Mouse (Mus musculus): ENCODE data around the gene Tmeff2.

Gene Tmeff2

GRCm38 (mm10) chr1:50980591-50980990, 80.1 kb downstream of the Tmeff2 start:
- DNase-seq (ENCODE audit: low spot score): no peak

DNA sequence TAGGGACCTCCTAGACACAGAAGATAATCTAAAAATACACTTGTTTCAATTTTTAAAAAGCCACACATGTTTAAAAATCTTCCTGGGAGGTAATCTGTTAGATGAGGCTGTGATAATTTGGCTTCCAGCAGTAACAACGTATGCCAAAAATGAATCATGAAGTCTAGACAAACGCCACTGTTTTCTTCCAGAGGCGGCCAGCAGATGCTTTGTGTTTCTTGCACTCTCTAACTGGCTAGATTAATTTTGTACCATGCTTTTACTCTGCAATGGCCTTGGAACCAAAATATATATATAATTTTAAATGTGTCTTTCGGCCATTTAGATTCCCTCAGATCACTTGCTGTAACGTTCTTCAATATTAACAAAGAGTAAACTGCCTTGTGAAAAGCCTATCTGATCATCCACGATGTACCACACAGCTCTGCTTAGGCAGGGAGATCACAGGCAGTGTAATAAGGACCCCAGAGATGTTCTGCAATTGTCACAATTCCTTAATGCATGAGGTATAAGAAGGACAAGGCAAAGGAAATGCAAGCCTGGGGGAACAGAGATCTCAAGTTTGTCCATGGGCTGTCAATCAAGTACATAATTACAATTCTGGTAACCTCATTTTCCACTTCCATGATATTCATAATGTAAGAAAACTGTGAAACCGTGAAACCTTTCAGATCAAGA, 80.8 kb downstream of the Tmeff2 start:
- DNase-seq (ENCODE audit: low spot score): no peak

- DNase-seq (ENCODE audit: low spot score): no peak
These were observed 90.2 kb downstream of the Tmeff2 start for GRCm38 (mm10) chr1:50990661-50991060.

DNA sequence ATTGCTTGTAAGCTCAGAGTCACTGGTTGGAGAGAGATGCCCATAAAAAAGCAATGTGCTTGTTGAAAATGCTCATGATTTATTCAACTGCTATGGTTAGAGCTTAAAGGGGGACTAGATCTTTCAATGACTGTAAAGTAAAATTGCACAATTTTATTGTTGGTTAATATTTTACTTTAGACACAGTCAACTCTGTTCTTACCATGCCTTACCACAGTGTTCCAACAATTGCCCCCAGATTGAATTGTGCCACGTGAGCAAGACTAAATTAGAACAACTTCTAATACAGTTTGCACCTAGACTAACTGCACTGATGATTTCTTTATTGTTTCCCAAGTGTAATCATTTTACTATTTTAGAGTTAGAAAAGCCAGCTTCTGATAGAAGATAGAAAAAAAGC, 94.1 kb downstream of the Tmeff2 start:
- DNase-seq (ENCODE audit: low spot score): no peak

DNA sequence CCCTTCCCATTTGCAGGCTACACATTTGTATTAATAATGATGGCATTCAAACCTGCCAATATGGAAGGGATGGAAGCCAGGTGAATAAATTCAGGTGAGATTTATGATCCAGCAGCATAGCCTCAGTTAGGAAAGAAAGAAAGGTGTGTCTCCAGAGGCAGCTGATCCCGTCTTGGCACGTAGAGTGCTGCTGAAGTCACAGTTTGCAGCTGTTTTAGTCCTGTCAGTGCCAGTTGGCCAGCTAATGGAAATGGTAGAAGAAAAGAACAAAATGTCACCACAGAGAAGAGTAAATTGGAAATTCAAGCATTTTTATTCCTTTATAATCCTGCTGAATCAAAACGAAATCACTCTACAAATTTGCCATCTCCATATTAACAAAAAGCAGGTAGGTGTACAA, 99.3 kb downstream of the Tmeff2 start:
- DNase-seq (ENCODE audit: low spot score): no peak

GRCm38 (mm10) chr1:51008344-51008743, 107.9 kb downstream of the Tmeff2 start:
- no peak for DNase-seq (ENCODE audit: low spot score)

GRCm38 (mm10) chr1:51040249-51040648, 139.8 kb downstream of the Tmeff2 start:
- DNase-seq (ENCODE audit: low spot score): no peak

DNA sequence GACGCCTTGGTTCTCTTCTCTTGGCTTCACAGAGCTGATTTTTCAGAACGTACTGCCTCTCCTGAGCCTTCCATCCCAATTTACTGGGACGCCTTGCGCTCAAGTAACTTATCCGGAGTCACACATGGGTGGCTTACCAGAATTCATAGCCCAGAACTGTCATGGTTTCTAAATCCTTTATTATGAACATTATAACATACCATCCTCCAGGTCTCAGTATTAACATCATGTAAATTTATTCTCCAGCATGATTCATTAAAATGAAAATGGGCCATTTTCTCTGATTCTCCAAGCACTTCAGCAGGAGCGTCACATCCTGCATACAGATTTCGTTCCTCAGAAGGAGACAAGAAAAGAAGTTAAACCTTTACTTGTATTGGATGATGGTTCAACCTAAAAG, 144.4 kb downstream of the Tmeff2 start:
- DNase-seq (ENCODE audit: low spot score): no peak

DNA sequence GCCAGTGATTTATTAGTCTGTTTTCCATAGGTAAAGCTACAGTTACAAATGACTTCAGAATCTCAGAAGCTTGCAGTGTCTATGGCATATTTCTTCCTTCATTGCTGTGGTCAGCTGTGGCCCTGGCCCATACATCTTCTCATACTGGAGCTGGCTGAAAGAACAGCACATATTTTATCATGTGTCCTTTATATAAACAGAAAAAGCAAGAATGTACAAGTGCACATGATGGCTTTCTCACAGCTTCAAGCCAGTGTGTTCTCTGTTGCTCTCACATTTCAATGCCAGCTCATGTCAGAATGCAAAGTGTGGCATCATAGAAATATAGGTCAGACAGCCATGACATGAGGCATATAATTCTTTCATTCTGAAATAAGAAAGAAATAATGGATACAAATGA, 164.1 kb downstream of the Tmeff2 start:
- no peak for DNase-seq (ENCODE audit: low spot score)

DNA sequence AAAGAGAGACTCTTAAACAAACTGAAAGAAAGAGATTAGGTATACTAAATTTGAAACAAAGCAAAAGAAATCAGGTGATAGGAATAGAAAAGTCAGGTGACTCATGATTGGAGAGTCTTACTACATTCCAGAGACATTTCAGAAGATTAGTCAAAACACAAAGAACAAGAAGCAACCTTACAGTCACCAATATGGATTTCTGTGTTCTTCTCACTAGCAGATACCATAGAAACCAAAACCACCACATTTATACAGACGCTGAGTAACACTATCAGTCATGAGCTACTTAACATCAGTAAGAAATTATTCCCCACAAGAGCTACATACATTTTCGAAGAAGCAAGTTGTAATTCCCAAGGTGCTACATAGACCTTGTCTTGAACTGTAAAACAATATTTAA, 165.2 kb downstream of the Tmeff2 start:
- DNase-seq (ENCODE audit: low spot score): no peak

GRCm38 (mm10) chr1:51068814-51069213, 168.4 kb downstream of the Tmeff2 start:
- no peak for DNase-seq (ENCODE audit: low spot score)

GRCm38 (mm10) chr1:51069288-51069687, 168.8 kb downstream of the Tmeff2 start:
- no peak for DNase-seq (ENCODE audit: low spot score)

DNA sequence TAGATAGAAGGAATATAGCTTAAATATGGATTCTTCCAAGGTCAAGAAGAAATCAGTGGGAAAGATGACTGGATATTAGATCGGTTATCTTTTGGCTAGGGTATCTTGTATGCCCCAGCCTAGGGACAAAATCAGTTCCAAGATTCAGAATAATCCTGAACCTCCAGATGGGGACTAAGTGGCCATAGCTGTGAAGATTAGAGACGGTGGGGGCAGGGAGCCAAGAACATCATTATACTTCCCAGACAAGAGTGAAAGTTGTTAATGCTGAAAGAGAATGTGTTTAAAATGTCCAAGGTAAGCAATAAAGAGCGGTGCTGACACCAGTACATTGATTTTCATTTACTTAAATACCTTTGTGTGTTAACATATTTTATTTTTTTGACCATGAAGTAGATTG, 173.6 kb downstream of the Tmeff2 start:
- DNase-seq (ENCODE audit: low spot score): no peak

- no peak for DNase-seq (ENCODE audit: low spot score)
These were observed 175.6 kb downstream of the Tmeff2 start for GRCm38 (mm10) chr1:51075785-51076771.

DNA sequence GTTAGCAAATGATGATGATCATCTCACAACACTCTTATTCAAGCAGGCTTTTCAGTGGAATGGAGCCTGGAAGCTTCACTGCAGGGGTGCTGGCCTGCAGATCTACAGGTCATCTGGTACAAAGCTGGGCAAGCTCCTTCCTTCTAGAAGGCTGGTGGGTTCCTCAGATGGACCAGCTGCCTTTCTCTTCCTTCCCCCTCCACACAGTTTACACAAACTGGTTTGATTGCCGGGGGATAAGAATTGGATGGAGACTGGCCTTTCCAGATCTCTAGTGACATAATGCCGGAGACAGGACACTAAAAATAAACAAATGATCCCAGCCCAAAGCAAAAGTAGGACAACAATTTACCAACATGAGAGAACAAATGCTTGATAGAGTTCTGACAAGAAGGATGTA, 188.5 kb downstream of the Tmeff2 start:
- DNase-seq (ENCODE audit: low spot score): no peak

GRCm38 (mm10) chr1:51089803-51090202, 189.4 kb downstream of the Tmeff2 start:
- DNase-seq (ENCODE audit: low spot score): no peak

GRCm38 (mm10) chr1:51090212-51090761, 189.8 kb downstream of the Tmeff2 start:
- DNase-seq (ENCODE audit: low spot score): no peak

DNA sequence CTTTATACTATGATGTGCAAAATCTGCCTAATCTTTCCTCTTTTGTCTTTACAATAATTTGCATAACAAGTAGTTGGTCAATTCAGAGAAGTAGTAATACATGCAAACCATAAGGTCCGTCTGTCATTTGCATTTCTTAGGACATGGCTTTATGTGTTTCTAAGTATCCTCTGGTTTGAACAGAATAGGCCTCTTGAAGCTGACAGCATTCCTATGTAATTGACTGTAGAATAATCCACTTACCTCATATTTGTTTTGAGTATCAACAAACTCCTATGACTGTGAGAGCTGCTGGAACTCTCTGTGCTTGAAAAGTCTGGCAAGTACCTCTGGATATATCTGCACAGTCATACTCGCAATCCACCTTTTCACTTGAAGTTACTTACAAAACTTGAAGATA, 194.3 kb downstream of the Tmeff2 start:
- DNase-seq (ENCODE audit: low spot score): no peak

GRCm38 (mm10) chr1:51096848-51097598, 196.6 kb downstream of the Tmeff2 start:
- no peak for DNase-seq (ENCODE audit: low spot score)

DNA sequence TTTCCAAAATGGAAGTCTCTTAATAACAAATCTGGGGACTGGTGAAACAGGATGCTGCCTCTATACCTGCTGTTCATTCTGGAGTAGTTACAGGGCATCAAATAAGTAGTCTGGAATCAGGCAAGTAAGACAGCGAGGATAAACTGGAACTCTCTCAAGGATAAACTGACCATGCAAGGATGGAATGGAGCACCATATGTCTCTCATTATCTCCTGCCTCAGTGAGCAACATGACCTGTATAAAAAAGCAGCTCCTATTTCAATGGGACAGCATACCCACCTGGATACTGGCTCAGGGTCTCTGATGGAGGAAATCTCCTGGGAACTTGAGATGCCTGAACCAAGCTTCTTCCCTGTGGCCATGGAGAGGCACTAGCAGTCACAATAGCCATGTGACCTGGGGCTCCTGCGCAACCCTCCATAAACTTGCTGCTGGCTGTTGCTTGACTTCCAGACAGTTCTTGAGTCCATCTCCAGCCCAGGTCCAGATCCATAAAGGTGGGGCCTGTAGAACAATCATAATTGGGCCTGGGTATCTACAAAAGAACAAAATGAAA, 200.7 kb downstream of the Tmeff2 start:
- no peak for DNase-seq (ENCODE audit: low spot score)

DNA sequence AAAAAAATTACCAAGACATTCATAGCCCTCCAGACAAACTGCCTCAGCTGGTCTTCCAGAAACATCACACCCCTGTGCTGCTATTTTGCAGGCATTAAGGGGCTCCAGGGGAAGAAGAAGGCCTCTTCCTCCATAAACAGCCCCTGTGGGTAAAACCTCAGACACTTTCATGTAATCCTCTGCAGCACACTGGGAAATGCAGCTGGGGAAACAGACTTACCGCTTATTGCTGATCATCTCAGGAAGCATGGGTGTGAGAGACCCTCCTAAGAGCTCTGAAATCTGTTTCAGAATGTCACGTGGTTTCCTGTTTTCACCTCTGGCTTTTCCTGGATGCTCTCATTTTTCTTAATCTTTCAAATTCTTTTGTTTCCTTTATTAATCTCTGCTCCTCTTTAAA, 204.3 kb downstream of the Tmeff2 start:
- no peak for DNase-seq (ENCODE audit: low spot score)

- DNase-seq (ENCODE audit: low spot score): no peak
These were observed 206.0 kb downstream of the Tmeff2 start for GRCm38 (mm10) chr1:51106401-51106920.
